Mouse (Mus musculus) layer of hippocampus, postnatal 25 days (tissue): ENCODE measurements at regions not wholly inside any gene's neighbourhood (a gene's known extent, or its start where the extent isn't known, plus 50 kb on each side); places are given as distances from the start of the nearest gene placed in this dataset.

Source experiments
- DNase-seq, 2 experiments: peaks; one replicate each; pipeline ENCODE4 v3.0.0; 2022; ENCODE audit warnings: mixed read lengths in 2 of 2, low spot score in 1 of 2; ENCODE audit errors: extremely low spot score in 1 of 2

DNA sequence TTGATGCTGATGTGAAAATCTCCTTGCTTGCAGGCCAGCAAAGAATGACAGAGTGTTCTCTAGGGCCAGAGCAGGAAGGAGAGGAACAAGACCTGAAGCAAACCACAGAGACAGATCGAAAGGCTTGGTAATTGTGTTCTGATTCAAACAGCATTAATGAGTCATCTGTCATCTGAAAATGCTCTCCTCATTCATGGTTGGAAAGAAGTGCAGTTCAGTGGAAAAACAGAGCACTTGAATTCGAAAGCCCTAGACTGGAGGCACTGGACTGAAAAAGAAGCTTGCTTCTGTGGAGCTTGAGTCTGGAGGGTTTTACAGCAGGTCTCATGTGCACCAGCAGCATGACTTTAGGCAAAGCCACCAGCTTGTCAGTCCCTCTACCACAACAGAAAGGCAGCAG, 374.3 kb upstream of the B430305J03Rik start:
- peak in 1 of 2 experiments; percentile 15 for DNase-seq

GRCm38 (mm10) chr3:61738528-61738927, 372.8 kb upstream of the B430305J03Rik start:
- DNase-seq, result no peak

DNA sequence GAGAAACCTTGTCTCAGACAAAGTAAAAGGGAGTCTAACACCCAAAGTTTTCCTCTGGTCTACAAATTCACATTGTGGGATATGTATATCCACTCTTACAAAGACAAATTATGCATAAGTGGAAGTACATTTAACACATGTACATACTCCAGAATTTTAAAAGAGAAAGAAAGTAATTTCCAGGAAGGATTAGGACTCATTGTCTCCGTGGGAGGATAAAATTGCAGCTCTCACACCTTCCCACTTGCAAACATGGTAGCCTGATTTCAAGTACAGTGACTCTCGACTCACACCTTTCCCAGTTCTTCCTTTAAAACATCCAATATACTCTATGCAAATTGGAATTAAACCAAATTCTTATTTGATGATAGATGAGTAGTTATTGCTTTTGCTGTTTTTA, 351.0 kb upstream of the B430305J03Rik start:
- DNase-seq, result no peak

GRCm38 (mm10) chr3:61687933-61688705, 322.4 kb upstream of the B430305J03Rik start:
- no peak for DNase-seq

GRCm38 (mm10) chr3:61670874-61671273, 305.1 kb upstream of the B430305J03Rik start:
- DNase-seq, result no peak

GRCm38 (mm10) chr3:61656143-61656542, 290.4 kb upstream of the B430305J03Rik start:
- no peak for DNase-seq

DNA sequence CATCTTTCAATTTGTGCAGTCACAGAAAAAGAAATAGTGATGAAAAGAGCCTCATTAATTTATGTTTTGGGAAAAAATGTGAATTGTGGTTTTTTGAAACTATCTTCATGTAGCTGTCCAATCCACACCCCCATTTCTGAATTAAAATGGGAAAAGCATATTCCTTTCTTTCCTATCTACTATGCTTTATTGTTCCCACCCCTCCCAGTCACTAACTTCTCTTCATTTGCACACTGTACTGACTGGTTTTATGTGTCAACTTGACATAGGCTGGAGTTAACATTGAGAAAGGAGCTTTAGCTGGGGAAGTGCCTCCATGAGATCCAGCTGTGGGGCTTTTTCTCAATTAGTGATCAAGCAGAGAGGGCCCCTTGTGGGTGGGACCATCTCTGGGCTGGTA, 262.8 kb upstream of the B430305J03Rik start:
- no peak for DNase-seq

GRCm38 (mm10) chr3:61628099-61628498, 262.3 kb upstream of the B430305J03Rik start:
- no peak for DNase-seq

DNA sequence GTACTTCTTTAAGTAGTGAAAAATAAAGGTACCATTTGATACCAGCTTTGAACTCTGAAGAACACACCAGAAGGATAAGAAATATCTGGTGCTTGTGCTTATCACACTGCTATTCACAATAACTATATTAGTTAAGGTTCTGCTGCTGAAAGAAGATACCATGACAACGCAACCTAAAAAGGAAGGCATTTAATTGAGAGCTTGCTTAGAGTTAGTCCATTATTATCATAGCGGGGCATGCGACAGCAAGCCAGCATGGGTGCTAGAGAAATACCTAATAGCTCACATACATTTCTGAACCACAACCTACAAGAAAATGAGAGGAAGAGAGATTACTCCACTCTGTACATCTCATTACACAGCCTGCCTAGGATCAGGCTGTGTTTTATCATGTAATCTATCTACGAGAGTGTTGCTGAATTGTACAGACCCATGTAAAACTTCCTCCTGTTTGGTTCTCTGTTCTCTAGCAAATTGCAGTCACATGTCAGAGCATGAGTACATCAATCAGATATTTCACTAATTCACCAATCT, 258.3 kb upstream of the B430305J03Rik start:
- no peak for DNase-seq

DNA sequence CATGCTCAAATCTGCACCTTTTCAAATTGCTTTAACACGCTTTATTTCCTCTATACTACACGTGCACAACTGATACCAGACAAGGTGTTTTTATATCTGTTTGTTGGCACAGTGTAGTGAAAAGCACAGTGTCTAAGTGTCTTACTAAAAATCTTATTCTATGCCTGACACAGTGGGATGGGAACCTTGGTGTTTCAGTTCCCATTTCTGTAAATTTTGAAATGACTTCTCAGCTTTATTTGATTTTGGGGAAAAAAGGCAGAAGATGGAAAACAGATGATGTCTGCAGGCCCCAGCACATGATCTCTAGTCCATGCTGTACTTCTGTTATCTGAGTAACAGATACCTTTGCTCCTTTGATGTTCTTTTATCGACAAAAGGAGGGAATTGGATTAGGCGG, 239.7 kb upstream of the B430305J03Rik start:
- no peak for DNase-seq

DNA sequence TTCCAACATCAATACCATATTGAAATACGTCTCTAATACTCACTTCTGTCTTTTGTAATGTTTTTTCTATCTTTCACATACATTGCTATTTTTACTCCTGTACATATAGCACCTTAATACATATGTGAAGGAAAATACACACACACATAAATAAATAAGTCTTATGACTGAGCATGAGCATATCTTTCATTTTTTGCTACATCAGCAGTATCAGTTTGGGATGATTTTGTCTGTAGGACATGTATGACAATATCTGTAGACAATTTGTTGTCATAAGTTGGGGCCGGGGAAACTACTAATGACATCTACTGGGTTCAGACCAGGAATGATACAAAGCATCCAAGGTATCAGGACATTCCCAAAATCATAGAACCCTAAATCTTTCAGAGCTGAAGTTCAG, 237.1 kb upstream of the B430305J03Rik start:
- DNase-seq, result no peak

DNA sequence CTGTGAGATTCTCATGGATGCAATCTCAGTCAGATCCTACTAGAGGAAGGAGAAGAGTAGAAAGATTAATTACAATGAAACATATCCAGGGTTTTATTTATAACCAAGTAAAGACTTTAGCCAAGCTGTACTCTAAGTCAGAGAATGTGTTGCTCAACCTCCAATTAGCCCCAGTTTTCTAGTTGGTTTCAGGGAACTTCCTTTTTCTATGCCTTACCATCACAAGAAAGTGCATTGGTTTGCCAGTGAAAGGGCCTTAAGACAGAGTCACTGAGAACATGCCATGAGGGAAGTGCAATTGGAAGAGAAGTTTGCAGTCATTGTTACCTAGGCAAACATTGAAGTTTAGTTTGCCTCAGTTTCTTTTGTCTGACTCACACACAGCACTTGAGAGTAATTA, 229.8 kb upstream of the B430305J03Rik start:
- DNase-seq, result no peak

DNA sequence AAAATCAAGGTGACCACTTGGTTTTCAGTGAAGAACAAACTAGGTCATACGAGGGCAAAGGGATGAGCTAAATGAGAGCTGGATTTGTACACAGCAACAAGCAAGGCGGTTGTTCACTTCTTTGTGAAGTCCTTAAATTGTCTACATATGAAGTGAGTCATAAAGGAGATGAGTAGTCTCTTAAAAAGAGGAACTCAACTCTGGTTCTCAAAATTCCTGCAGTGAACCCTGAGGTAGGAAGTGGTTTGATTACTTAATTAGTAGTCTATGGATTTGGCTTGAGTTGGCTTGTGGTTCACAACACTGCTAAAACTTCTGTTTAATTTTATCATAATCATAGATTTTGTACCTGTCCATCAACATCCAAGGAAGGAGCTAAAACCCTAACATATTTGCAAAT, 226.6 kb upstream of the B430305J03Rik start:
- DNase-seq, result no peak

- no peak for DNase-seq
Measured at GRCm38 (mm10) chr3:61583669-61584068, 217.9 kb upstream of the B430305J03Rik start.

DNA sequence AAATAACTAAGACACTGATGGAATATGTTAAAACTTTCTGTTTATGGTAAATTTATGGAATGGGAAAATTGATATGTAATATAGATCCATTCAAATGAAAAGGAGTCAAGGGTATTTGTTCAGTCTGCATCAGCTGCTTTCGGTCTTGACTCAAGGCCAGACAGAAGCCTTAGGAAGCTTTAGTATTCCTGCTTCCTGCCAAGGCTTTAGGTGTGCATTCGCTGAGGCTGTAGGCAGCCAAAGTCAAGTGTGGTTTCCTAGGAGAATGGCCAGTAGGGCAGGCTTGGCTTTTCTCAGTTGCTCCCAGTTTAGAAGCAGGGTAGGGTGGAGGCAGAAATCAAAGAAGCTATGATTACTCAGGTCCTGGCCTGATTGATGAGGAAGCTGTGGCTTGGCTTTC, 217.2 kb upstream of the B430305J03Rik start:
- DNase-seq, result no peak

GRCm38 (mm10) chr3:61580252-61580651, 214.5 kb upstream of the B430305J03Rik start:
- DNase-seq, result no peak

DNA sequence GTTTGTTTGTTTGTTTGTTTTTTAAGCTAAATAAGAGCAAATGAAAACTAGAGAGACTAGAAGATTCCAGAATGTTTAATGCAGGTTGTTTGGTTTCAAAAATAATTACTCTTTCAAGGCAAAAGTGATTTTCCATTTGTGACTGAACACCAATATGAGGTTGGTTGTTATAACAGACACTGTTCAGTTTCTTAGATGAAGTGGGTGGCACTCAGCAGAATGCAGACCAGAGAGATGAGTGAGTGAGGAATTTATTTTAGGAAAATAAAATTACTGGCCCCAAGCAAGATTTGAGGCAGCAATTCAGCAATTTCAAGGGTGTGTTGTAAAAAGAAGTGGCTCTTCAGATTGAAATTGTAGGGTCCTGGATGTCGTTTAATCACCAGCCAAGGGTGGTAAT, 171.4 kb upstream of the B430305J03Rik start:
- no peak for DNase-seq

DNA sequence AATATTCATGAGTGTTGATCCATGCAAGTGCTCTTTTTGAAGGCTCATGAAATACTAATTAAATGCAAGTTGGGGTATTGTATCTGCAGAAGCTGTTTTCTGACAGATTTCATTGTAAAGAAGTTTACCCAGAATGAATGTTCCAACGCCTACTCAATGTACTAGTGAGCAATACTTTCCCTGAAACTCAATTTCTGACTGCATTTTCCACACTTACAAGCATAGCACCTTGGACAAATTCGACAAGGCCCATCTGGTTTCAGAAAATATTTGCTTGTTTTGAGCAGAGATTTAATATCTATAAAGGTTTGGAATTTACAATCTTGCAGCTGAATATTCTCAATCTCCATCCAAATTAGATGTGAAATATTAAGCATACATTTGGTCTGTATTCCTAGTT, 170.0 kb upstream of the B430305J03Rik start:
- no peak for DNase-seq

DNA sequence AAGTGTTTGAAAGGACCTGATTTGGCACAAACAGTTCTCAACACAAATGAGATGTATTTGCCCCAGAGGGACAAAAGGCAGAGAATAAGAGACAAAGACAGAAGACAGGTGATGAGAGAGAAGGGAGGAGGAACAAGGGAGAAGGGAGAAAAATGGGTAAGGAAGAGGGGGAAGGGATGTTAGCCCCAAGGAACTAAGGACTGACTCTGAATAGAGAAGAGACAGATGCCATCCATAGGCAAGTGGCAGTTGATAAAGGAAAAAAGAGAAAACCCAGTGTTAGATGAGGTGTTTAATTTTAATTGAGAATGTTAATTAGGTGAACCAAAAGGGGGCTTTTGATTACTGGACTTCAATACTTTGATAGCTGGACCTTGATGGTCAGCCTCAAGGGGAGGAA, 137.4 kb upstream of the B430305J03Rik start:
- no peak for DNase-seq

- no peak for DNase-seq
Measured at GRCm38 (mm10) chr3:61494835-61495234, 129.1 kb upstream of the B430305J03Rik start.

- no peak for DNase-seq
Measured at GRCm38 (mm10) chr3:61486808-61487389, 121.1 kb upstream of the B430305J03Rik start.
